Mouse (Mus musculus) C2C12 (cell line): ENCODE data around the gene Phf21a.

Experiments used
- CTCF ChIP-seq: IDR thresholded peaks from one replicate; pipeline ENCODE4 v1.5.1; 2011; ENCODE audit not compliant: control insufficient read depth, insufficient read depth, insufficient read length
- MAX ChIP-seq: IDR thresholded peaks from one replicate; pipeline ENCODE4 v1.6.1; 2011; ENCODE audit warnings: mild to moderate bottlenecking, control low read depth
- MYOG ChIP-seq: IDR thresholded peaks from one replicate; pipeline ENCODE4 v1.6.1; 2011; ENCODE audit not compliant: control insufficient read depth, insufficient read length; ENCODE audit errors: extremely low read depth

GRCm38 (mm10) chr2:92350686-92351085 is 257.8 kb downstream of the Phf21a start:
- no peak for TF ChIP-seq CTCF
- no peak for TF ChIP-seq MAX
- no peak for TF ChIP-seq MYOG
